Mouse (Mus musculus) cerebellum, postnatal 4 days (tissue): ENCODE measurements around the gene Mocs1.
"Not testable (repeated sequence)": the region's sequence is repeated elsewhere in the genome, so short reads cannot be mapped to it uniquely, and the experiment has no call there.

Source experiments
- DNase-seq, 2 experiments: peaks; one replicate each; pipeline ENCODE4 v3.0.0; 2022; ENCODE audit warnings: low spot score in 2 of 2, mixed read lengths in 1 of 2

The Mocs1 gene

GRCm38 (mm10) chr17:49432071-49432711 is 4.0 kb downstream of the Mocs1 start:
- DNase-seq: peak in 1 of 2 experiments; percentile 11

- DNase-seq: no peak
These were observed 4.9 kb downstream of the Mocs1 start for GRCm38 (mm10) chr17:49433071-49433470.

- DNase-seq: no peak
These were observed 6.1 kb downstream of the Mocs1 start for GRCm38 (mm10) chr17:49434236-49434635.

- DNase-seq: peak in 1 of 2 experiments; percentile 11
These were observed 6.9 kb downstream of the Mocs1 start for GRCm38 (mm10) chr17:49435081-49435480.

GRCm38 (mm10) chr17:49436631-49437030 is 8.5 kb downstream of the Mocs1 start:
- DNase-seq: no peak

GRCm38 (mm10) chr17:49437306-49437705 is 9.1 kb downstream of the Mocs1 start:
- not testable (repeated sequence) for DNase-seq

- no peak for DNase-seq
These were observed 10.8 kb downstream of the Mocs1 start for GRCm38 (mm10) chr17:49438822-49439574.

GRCm38 (mm10) chr17:49439706-49440105 is 11.5 kb downstream of the Mocs1 start:
- no peak for DNase-seq

GRCm38 (mm10) chr17:49440331-49441130 is 12.4 kb downstream of the Mocs1 start:
- no peak for DNase-seq

GRCm38 (mm10) chr17:49442841-49443240 is 14.7 kb downstream of the Mocs1 start:
- DNase-seq: not testable (repeated sequence)

GRCm38 (mm10) chr17:49448570-49449229 is 20.5 kb downstream of the Mocs1 start:
- DNase-seq: no peak

GRCm38 (mm10) chr17:49449230-49449608 is 21.1 kb downstream of the Mocs1 start:
- no peak for DNase-seq

GRCm38 (mm10) chr17:49450922-49451321 is 22.8 kb downstream of the Mocs1 start:
- DNase-seq: no peak

- DNase-seq: no peak
These were observed 28.2 kb downstream of the Mocs1 start for GRCm38 (mm10) chr17:49456334-49456733.

GRCm38 (mm10) chr17:49457833-49458232 is 29.7 kb downstream of the Mocs1 start:
- no peak for DNase-seq

GRCm38 (mm10) chr17:49458386-49458785 is 30.2 kb downstream of the Mocs1 start:
- DNase-seq: no peak

- DNase-seq: no peak
These were observed 36.7 kb downstream of the Mocs1 start for GRCm38 (mm10) chr17:49464884-49465283.

- peak; percentile 55 to 66 for DNase-seq
These were observed 40.1 kb downstream of the Mocs1 start for GRCm38 (mm10) chr17:49468223-49468622.

GRCm38 (mm10) chr17:49472626-49473025 is 44.5 kb downstream of the Mocs1 start:
- no peak for DNase-seq

GRCm38 (mm10) chr17:49474051-49474450 is 45.9 kb downstream of the Mocs1 start:
- DNase-seq: no peak

- DNase-seq: no peak
These were observed 47.0 kb downstream of the Mocs1 start for GRCm38 (mm10) chr17:49475174-49475573.

GRCm38 (mm10) chr17:49477370-49477769 is 49.2 kb downstream of the Mocs1 start:
- DNase-seq: no peak
